ENCODE assay signal across 21 mouse cellular contexts in the genomic region with DNA sequence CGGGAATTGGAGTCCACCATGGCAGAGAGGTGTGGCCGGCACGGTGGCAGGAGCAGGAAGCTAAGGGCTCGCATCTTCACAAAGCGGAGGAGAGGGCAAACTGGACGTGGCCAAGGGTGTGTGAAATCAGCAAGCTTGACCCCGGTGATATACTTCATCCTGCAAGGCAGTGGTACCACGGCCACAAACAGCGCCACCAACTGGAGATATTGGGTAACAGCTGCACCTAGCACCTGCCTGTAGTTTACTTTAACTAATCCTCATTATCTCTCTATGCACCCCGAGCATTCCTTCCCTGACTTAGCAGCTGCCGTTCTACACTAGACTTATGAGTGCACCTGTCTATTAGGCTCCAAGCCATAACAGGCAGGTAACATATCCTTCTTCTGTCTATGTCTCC.
DNase-seq lines count a peak whose midpoint lies in the region; TF ChIP-seq lines count a peak whose summit lies in the region.
"Had no signal": no experiment of that assay in that cellular context is flagged by ENCODE, and none has a peak within 500 bp of the region (broad histone marks: within the 10 kb centered on the region; RNA-seq: fewer than 3 reads in every experiment).

No protein-coding gene starts in this region.

- TF ChIP-seq CTCF in layer of hippocampus, adult 2 months (conservative IDR thresholded peaks at IDR 0.05) = peak; percentile 26; the same call in 1 of the 2 replicates
- peak; percentile 64 for TF ChIP-seq CTCF in E14TG2a.4 (conservative IDR thresholded peaks at IDR 0.05; ENCODE audit: low read length)

- no peaks in the 10 kb centered on the region for H3K27me3 ChIP-seq in E14TG2a.4 (ENCODE audit: insufficient read depth, low read length)
- H3K27me3 ChIP-seq: CH12.LX; embryonic facial prominence, embryonic 15.5 days; forebrain, embryonic 15.5 days had no signal

- no peaks in the 10 kb centered on the region for H3K4me1 ChIP-seq in E14TG2a.4 (replicated peaks; ENCODE audit: low read depth, low read length)
- H3K4me1 ChIP-seq: embryonic facial prominence, embryonic 15.5 days; forebrain, embryonic 10.5 days; forebrain, embryonic 15.5 days; heart, embryonic 10.5 days had no signal

- H3K36me3 ChIP-seq in E14TG2a.4 (ENCODE audit: insufficient read depth, low read length) = no peaks in the 10 kb centered on the region
- H3K36me3 ChIP-seq: embryonic facial prominence, embryonic 15.5 days; forebrain, embryonic 10.5 days; forebrain, embryonic 15.5 days; heart, embryonic 10.5 days had no signal

- H3K4me3 ChIP-seq in layer of hippocampus, adult 2 months = no peak overlapping the region
- H3K4me3 ChIP-seq in E14TG2a.4 (replicated peaks; ENCODE audit: low read length) = no peak overlapping the region
- H3K4me3 ChIP-seq: embryonic facial prominence, embryonic 15.5 days; erythroblast, embryonic 14.5 days; forebrain, embryonic 10.5 days; forebrain, embryonic 15.5 days; heart, embryonic 10.5 days had no signal

- H3K9me3 ChIP-seq in E14TG2a.4 (ENCODE audit: low read length) = peaks cover 5% of the 10 kb centered on the region
- H3K9me3 ChIP-seq: embryonic facial prominence, embryonic 15.5 days; forebrain, embryonic 15.5 days; heart, embryonic 10.5 days had no signal

- DNase-seq in layer of hippocampus, adult 2 months (ENCODE audit: low spot score in 2 of 2) = no peak
- no peak for DNase-seq in layer of hippocampus, postnatal 36 days
- peak; percentile 9 for DNase-seq in ES-CJ7 (ENCODE audit: low read depth, low spot score)
- DNase-seq in testis, postnatal 14 days (ENCODE audit: low spot score) = peak; percentile 19
- DNase-seq in spleen, postnatal 4 days (ENCODE audit: low spot score in 2 of 2) = no peak
- DNase-seq: adrenal gland, adult 2 months; adrenal gland, postnatal 25 days; cerebellum, adult 8-10 months; cerebellum, postnatal 14 days; embryo, embryonic 11 days; gastrocnemius, postnatal 10 days; heart, adult 18-20 months; heart, postnatal 10 days had no signal

- H3K27ac ChIP-seq in layer of hippocampus, adult 2 months = no peak overlapping the region
- H3K27ac ChIP-seq: embryonic facial prominence, embryonic 15.5 days; forebrain, embryonic 10.5 days; forebrain, embryonic 15.5 days; heart, embryonic 10.5 days; hindbrain, embryonic 14.5 days had no signal

Comparison
In these comparisons a context has a peak if more than half of its experiments do, and no peak if none do; other contexts are left out.
1. DNase-seq: peak in ES-CJ7 (single experiment) and testis, postnatal 14 days (single experiment); none in layer of hippocampus, adult 2 months (0 of 2), layer of hippocampus, postnatal 36 days (0 of 2) and spleen, postnatal 4 days (0 of 2).